Mouse (Mus musculus) adrenal gland, adult 2 months (tissue): Measurements from ENCODE around the gene Fgf13. TPM values are rescaled to one million over a fixed set of nuclear protein-coding genes. Genes with fewer than 3 reads are reported as not detected.

Source experiments
- microRNA-seq, 2 experiments: library from miRNA; unstranded; fragments of <30 nt; microRNA quantifications; one replicate each; pipeline ENCODE4 v1.2.0; 2021
- polyA plus RNA-seq: library from polyadenylated mRNA; depleted of rRNA; stranded (reverse); fragments of >200 nt; gene quantifications from 2 replicates; pipeline ENCODE4 v1.2.3, GENCODE M21; 2012
- total RNA-seq, 2 experiments: library from RNA; stranded (reverse); gene quantifications; 2 replicates each; pipeline ENCODE4 v1.2.3; 2021

Fgf13 gene
- total and polyA plus RNA-seq, 3 experiments, result 0.10 to 2.9 (median 0.52) TPM

Small RNAs within 50 kb of the gene (microRNA-seq; reads per million reads assigned to microRNA genes)
- 0.41 to 0.66 reads per million in 2 experiments for gene Mir504
